Mouse (Mus musculus) cerebellum, adult 2 months (tissue): ENCODE data around the gene 1190005I06Rik. TPM values are rescaled to one million over a fixed set of nuclear protein-coding genes. Genes with fewer than 3 reads are reported as not detected.

Experiments used
- DNase-seq, 2 experiments: peaks; one replicate each; pipeline ENCODE4 v3.0.0; 2021
- H3K27ac ChIP-seq: fragments of 200-500 bp; 2 replicates; pipeline ENCODE4 v1.5.1; 2012; ENCODE audit warnings: low read length, control low read depth, inconsistent platforms; ENCODE audit not compliant: insufficient read depth
- H3K27me3 ChIP-seq: fragments of 200-500 bp; 2 replicates; pipeline ENCODE4 v1.6.1; 2012; ENCODE audit warnings: inconsistent platforms, mild to moderate bottlenecking, low read length, moderate library complexity; ENCODE audit not compliant: control insufficient read depth, insufficient read depth
- H3K4me1 ChIP-seq: fragments of 200-500 bp; 2 replicates; pipeline ENCODE4 v1.6.1; 2011; ENCODE audit warnings: low read length; ENCODE audit not compliant: control insufficient read depth, insufficient read depth
- H3K4me3 ChIP-seq: fragments of 200-500 bp; replicated peaks from 2 replicates; pipeline ENCODE3; 2011; ENCODE audit warnings: mild to moderate bottlenecking, low read depth, low read length, control low read depth; ENCODE audit not compliant: insufficient read depth
- CTCF ChIP-seq: fragments of 200-500 bp; IDR thresholded peaks from 2 replicates; pipeline ENCODE4 v1.5.1; 2011; ENCODE audit warnings: low read depth, mild to moderate bottlenecking, control low read depth, low read length, moderate library complexity, borderline replicate concordance; ENCODE audit not compliant: insufficient read depth
- POLR2A ChIP-seq: fragments of 200-500 bp; IDR thresholded peaks from 2 replicates; pipeline ENCODE4 v1.6.1; 2011; ENCODE audit warnings: low read length, control low read depth, borderline replicate concordance; ENCODE audit not compliant: insufficient read depth
- WGBS: fragments of 180-500 bp; shearing (Covaris S2); methylation state at CpG from one replicate; pipeline ENCODE4 v1.1.7; 2018; 5-methylcytosine and 5-hydroxymethylcytosine counted together
- polyA plus RNA-seq: library from polyadenylated mRNA; depleted of rRNA; stranded (reverse); fragments of >200 nt; gene quantifications from 2 replicates; pipeline ENCODE4 v1.2.3, GENCODE M21; 2012

Gene 1190005I06Rik
- polyA plus RNA-seq, 1 experiment = 8.1 TPM

DNA sequence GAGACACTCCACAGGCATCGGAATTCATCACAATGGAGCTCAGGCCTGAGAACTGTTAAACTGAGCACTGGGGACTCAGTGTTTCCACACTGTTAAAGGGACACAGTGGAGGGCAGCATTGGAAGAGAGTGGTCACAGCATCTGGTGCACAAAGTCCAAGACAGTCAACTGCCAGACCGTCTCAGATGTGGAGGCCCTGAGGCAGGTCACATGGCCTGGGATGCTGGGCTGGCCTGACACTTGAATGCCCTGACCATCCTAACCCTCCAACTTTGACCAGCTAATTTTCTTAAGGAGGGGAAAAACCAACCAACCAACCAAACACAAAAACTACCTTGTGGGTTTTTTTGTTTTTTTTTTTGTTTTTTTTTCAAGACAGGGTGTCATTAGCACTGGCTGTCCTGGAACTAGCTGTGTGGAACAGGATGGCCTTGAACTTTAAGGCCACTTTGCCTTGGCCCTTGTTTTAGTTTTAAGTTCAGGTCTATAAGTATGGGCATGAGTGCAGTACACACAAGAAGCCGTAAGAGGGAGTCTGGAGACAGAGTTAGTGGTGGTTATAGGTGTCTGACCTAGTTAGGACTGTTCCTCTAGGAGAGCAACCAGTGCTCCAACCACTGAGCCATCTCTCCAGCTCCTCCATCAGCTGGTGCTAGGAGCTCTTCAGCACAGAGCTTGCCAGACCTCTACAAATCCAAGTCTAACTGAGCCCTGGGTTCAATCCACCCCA is 18.5 kb upstream of the 1190005I06Rik start:
- Histone ChIP-seq H3K27me3 (no peaks in the 10 kb centered on the region), H3K27ac (no peak overlapping the region), H3K4me1 (peaks cover 34% of the 10 kb centered on the region), H3K4me3 (no peak overlapping the region)
- TF ChIP-seq CTCF (no peak), POLR2A (no peak)
- no peak for DNase-seq
- 30% methylated on average over 3 of the region's 3 CpGs for WGBS

DNA sequence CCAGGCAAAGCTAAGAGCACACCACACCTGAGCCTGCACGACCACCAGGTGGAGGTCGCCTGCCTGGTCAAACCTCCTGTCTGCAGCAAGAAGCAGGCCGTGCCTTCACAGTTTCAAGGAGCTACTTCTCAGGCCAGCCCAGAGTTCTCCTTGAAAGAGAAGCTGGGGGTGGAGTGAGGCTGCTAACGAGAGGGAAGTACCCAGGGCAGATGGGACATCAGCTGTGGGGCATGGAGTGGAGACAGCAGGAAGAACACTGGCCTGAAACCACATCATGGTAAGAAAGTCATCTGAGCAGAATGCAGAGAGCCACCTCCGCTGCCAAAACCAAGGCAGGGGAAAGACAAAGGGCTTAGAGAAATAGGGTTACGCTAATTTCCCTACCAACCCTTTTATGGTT is 17.1 kb upstream of the 1190005I06Rik start:
- Histone ChIP-seq H3K27ac (no peak overlapping the region), H3K27me3 (no peaks in the 10 kb centered on the region), H3K4me1 (peaks cover 26% of the 10 kb centered on the region), H3K4me3 (no peak overlapping the region)
- WGBS = 40% methylated on average over 6 of the region's 6 CpGs
- TF ChIP-seq POLR2A (no peak), CTCF (no peak)
- DNase-seq = no peak

DNA sequence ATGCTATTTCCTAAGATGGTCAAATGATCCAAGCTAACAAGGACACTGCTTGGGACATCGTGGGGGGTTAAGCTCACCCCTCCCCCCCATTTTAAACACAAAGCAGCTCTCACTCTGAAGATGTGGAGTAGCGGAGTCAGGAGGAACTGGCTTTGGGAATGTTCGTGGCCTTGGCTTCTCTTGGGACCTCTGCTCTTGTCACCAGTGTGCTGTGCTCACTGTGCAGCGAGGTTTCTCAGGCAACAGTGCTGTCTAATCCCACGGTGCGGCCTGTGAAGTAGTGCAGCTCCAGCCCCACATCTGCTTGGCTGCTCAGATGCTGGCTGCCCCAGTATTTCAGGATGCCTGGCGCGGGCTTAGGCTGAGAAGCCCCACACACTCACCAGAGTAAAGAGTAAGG is 10.0 kb upstream of the 1190005I06Rik start:
- 58% methylated on average over 8 of the region's 8 CpGs for WGBS
- H3K4me1 ChIP-seq = no peaks in the 10 kb centered on the region
- TF ChIP-seq POLR2A (no peak), CTCF (no peak)
- no peak for DNase-seq
- no peak overlapping the region for H3K4me3 ChIP-seq
- H3K27me3 ChIP-seq = no peaks in the 10 kb centered on the region
- peak overlapping the region; percentile 1; the same call in 1 of the 2 replicates for H3K27ac ChIP-seq

DNA sequence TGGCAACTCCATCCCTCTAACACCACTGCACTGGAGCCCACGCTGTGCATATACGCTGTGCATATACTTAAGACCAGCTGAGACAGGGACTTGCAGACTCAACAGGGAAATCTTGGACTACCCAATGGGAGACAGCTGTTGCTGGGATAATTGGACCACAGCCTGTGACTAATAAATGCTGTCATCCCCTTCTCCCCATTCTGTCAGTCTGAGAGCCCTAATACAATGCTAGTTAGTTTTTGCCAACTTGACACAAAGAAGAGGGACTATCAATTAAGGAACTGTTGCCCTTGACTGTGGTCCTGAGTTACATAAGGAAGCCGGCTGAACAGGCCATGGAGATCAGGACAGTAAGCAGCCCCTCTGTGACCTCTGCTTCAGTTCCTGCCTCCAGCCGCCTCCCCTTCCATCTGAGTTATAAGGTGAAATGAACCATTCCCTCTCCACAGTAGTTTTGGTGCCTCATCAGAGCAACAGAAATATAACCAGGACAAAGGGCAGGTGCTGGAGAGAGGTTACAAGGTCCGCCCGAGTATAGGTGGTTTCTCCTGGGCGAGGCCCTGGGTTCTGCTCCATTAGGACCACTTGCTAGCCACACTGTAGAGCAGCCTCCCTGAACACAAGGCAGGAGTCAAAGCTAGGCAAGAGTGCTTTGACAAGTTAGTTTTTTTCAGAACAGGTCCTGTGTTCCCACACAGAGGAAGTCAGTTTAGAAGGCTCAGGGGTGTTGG is 9.1 kb upstream of the 1190005I06Rik start:
- WGBS = 58% methylated on average over 7 of the region's 7 CpGs
- TF ChIP-seq POLR2A (no peak), CTCF (no peak)
- no peak overlapping the region for H3K27ac ChIP-seq
- no peak overlapping the region for H3K4me3 ChIP-seq
- no peaks in the 10 kb centered on the region for H3K4me1 ChIP-seq
- DNase-seq = no peak
- H3K27me3 ChIP-seq = no peaks in the 10 kb centered on the region

DNA sequence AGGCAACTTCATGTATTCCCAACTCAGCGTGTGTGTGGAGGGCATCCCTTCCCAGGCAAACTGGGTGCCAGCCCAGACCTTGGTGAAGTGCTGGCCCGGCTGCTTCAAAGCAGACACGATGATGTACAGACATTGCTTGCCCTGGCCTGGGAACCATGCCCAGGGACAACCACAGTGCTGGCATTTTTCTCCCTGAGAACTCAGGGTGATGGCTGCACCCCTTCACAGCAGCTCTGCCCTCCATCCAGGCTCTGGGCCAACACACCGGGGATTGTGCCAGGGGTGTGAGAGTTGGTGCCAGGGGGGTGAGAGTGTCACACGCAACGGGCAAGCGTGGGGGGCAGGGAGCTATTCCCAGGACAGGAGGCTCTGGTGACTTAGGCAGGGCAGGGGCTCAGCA is 2.8 kb downstream of the 1190005I06Rik start:
- Histone ChIP-seq H3K27ac (no peak overlapping the region), H3K4me3 (no peak overlapping the region), H3K27me3 (no peaks in the 10 kb centered on the region), H3K4me1 (peaks cover 13% of the 10 kb centered on the region)
- TF ChIP-seq POLR2A (no peak), CTCF (no peak)
- WGBS = 8% methylated on average over 7 of the region's 7 CpGs
- DNase-seq = peak; percentile 65 to 74

DNA sequence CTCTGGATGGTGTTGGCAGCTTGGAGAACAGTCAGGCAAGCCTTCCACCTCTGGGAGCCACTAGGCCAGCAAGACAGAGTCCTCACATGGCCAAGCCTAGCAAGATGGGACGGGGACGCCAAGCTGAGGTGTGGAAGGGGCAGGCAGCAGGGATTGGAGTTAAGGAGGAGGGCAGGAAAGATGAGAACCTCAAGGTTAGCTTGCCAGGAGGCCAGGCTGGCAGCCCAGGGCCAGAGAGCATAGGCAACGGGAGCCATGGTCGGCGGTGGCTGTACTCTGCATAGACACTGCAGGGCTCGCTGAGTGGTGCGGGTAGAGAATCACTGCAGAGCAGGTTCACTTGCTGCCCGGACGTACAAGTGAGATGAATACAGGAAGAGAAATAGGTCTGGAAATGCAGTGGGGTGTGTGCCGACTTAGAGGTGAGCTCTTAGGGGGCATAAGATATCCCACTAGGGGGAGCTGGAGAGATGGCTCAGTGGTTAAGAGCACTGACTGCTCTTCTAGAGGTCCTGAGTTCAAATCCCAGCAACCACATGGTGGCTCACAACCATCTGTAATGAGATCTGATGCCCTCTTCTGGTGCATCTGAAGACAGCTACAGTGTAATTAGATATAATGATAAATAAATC is 5.3 kb downstream of the 1190005I06Rik start:
- 86% methylated on average over 10 of the region's 10 CpGs for WGBS
- TF ChIP-seq POLR2A (no peak), CTCF (no peak)
- Histone ChIP-seq H3K27me3 (no peaks in the 10 kb centered on the region), H3K4me1 (peaks cover 13% of the 10 kb centered on the region), H3K4me3 (no peak overlapping the region), H3K27ac (no peak overlapping the region)
- DNase-seq = no peak

DNA sequence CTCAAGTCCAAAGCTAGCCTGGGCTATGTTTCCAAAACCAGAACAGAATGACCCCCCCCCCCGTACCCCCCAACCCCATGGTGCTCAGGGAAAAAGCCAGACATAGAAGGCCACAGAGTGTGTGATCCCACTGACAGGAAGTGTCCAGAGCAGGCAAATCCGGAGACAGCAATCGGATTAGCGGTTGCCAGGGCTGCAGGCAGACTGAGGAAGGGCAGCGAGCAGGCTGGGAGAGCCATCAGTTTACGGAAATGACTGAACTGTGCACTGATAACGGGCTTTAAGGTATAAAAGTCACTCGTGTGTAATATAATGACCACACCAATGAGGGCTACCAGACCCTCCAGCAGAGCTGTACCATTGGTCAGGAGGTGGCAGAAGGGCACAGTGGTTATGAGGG is 6.2 kb downstream of the 1190005I06Rik start:
- 45% methylated on average over 8 of the region's 8 CpGs for WGBS
- TF ChIP-seq POLR2A (no peak), CTCF (no peak)
- no peak overlapping the region for H3K27ac ChIP-seq

More for the DNA sequence above, 6.2 kb downstream of the 1190005I06Rik start:
- Histone ChIP-seq H3K4me1 (peaks cover 13% of the 10 kb centered on the region), H3K27me3 (no peaks in the 10 kb centered on the region), H3K4me3 (no peak overlapping the region)
- no peak for DNase-seq
